Mouse (Mus musculus) kidney, embryonic 15.5 days (tissue): Measurements from ENCODE around the gene Mybpc2. TPM values are rescaled to one million over a fixed set of nuclear protein-coding genes. Genes with fewer than 3 reads are reported as not detected.

Experiments
- ATAC-seq: fragments of 200-750 bp; cut with Nextera tagmentation; replicated peaks from 2 replicates; pipeline ENCODE4 v1.8.0; 2017; ENCODE audit warnings: moderate TSS enrichment; ENCODE audit not compliant: low FRiP score
- H3K27ac ChIP-seq: fragments of 300-500 bp; sonication (generic); 2 replicates; pipeline ENCODE4 v1.5.1; 2015; ENCODE audit warnings: mild to moderate bottlenecking, inconsistent platforms
- H3K27me3 ChIP-seq: fragments of 300-500 bp; sonication (generic); 2 replicates; pipeline ENCODE4 v1.6.1; 2015; ENCODE audit warnings: inconsistent platforms
- H3K36me3 ChIP-seq: fragments of 300-500 bp; sonication (generic); 2 replicates; pipeline ENCODE4 v1.6.1; 2015; ENCODE audit warnings: inconsistent platforms
- H3K4me1 ChIP-seq: fragments of 300-500 bp; sonication (generic); 2 replicates; pipeline ENCODE4 v1.6.1; 2015; ENCODE audit warnings: inconsistent platforms
- H3K4me2 ChIP-seq: fragments of 300-500 bp; sonication (generic); 2 replicates; pipeline ENCODE4 v1.6.1; 2015; ENCODE audit warnings: moderate library complexity, mild to moderate bottlenecking, inconsistent platforms
- H3K4me3 ChIP-seq: fragments of 300-500 bp; sonication (generic); replicated peaks from 2 replicates; pipeline ENCODE4 v1.5.1; 2015; ENCODE audit warnings: mild to moderate bottlenecking, inconsistent platforms
- H3K9ac ChIP-seq: fragments of 300-500 bp; sonication (generic); 2 replicates; pipeline ENCODE4 v1.6.1; 2015; ENCODE audit warnings: mild to moderate bottlenecking, inconsistent platforms
- H3K9me3 ChIP-seq: fragments of 300-500 bp; sonication (generic); replicated peaks from 2 replicates; pipeline ENCODE4 v1.6.1; 2016; ENCODE audit warnings: inconsistent platforms
- WGBS: fragments of 180-500 bp; shearing (Covaris S2); methylation state at CpG from one replicate; pipeline ENCODE4 v1.1.7; 2015; ENCODE audit warnings: mixed read lengths; 5-methylcytosine and 5-hydroxymethylcytosine counted together
- polyA plus RNA-seq: library from polyadenylated mRNA; unstranded; fragments of >200 nt; fragmentation: Nextera tagmentation; extraction: Ambion mirVana; gene quantifications from 2 replicates; pipeline ENCODE4 v1.2.1, GENCODE M21; 2015

Mybpc2 gene
- polyA plus RNA-seq, 1 experiment from 2014 or later = 0.16 TPM

- Histone ChIP-seq H3K9ac (no peak overlapping the region), H3K4me2 (no peak overlapping the region), H3K4me3 (no peak overlapping the region), H3K27ac (no peak overlapping the region), H3K36me3 (0 out of 2 replicates have a peak, but pooled peaks cover 4% of the 10 kb centered on the region), H3K9me3 (no peaks in the 10 kb centered on the region), H3K4me1 (peaks cover 27% of the 10 kb centered on the region), H3K27me3 (peaks cover 44% of the 10 kb centered on the region)
- ATAC-seq = no peak
- 18% methylated on average over 1 of the region's 1 CpGs for WGBS
Measured at GRCm38 (mm10) chr7:44472558-44472885, 51.9 kb downstream of the Mybpc2 start.

- peaks cover 32% of the 10 kb centered on the region for H3K4me1 ChIP-seq
- H3K4me3 ChIP-seq = no peak overlapping the region
- no peaks in the 10 kb centered on the region for H3K9me3 ChIP-seq
- H3K27ac ChIP-seq = no peak overlapping the region
- ATAC-seq = no peak
- no peak overlapping the region for H3K4me2 ChIP-seq
- no peak overlapping the region for H3K9ac ChIP-seq
- 0 out of 2 replicates have a peak, but pooled peaks cover 4% of the 10 kb centered on the region for H3K36me3 ChIP-seq
- peaks cover 40% of the 10 kb centered on the region for H3K27me3 ChIP-seq
- 39% methylated on average over 6 of the region's 6 CpGs for WGBS
Measured at GRCm38 (mm10) chr7:44471880-44472557, 52.4 kb downstream of the Mybpc2 start.

GRCm38 (mm10) chr7:44470696-44471612, 53.5 kb downstream of the Mybpc2 start:
- peaks cover 34% of the 10 kb centered on the region for H3K4me1 ChIP-seq
- no peaks in the 10 kb centered on the region for H3K9me3 ChIP-seq
- WGBS = 81% methylated on average over 16 of the region's 16 CpGs
- H3K4me3 ChIP-seq = no peak overlapping the region
- ATAC-seq = no peak
- 0 out of 2 replicates have a peak, but pooled peaks cover 4% of the 10 kb centered on the region for H3K36me3 ChIP-seq
- H3K4me2 ChIP-seq = no peak overlapping the region
- H3K27me3 ChIP-seq = peaks cover 30% of the 10 kb centered on the region
- no peak overlapping the region for H3K9ac ChIP-seq
- H3K27ac ChIP-seq = no peak overlapping the region

GRCm38 (mm10) chr7:44469677-44470675, 54.5 kb downstream of the Mybpc2 start:
- no peak for ATAC-seq
- H3K36me3 ChIP-seq = 0 out of 2 replicates have a peak, but pooled peaks cover 4% of the 10 kb centered on the region
- H3K27me3 ChIP-seq = peaks cover 25% of the 10 kb centered on the region
- H3K4me2 ChIP-seq = no peak overlapping the region
- WGBS = 87% methylated on average over 16 of the region's 16 CpGs
- H3K4me1 ChIP-seq = peaks cover 34% of the 10 kb centered on the region
- no peak overlapping the region for H3K4me3 ChIP-seq
- no peak overlapping the region for H3K27ac ChIP-seq
- H3K9ac ChIP-seq = no peak overlapping the region
- no peaks in the 10 kb centered on the region for H3K9me3 ChIP-seq

- peak overlapping the region; percentile 63 for H3K4me3 ChIP-seq
- H3K27ac ChIP-seq = no peak overlapping the region
- H3K36me3 ChIP-seq = 0 out of 2 replicates have a peak, but pooled peaks cover 4% of the 10 kb centered on the region
- no peaks in the 10 kb centered on the region for H3K9me3 ChIP-seq
- peaks cover 29% of the 10 kb centered on the region for H3K4me1 ChIP-seq
- 76% methylated on average over 15 of the region's 15 CpGs for WGBS
- H3K4me2 ChIP-seq = peak overlapping the region; percentile 62
- peak overlapping the region; percentile 53 for H3K9ac ChIP-seq
- H3K27me3 ChIP-seq = peaks cover 26% of the 10 kb centered on the region
- no peak for ATAC-seq
Measured at GRCm38 (mm10) chr7:44468644-44469285, 55.7 kb downstream of the Mybpc2 start.

GRCm38 (mm10) chr7:44467811-44468411, 56.5 kb downstream of the Mybpc2 start, which contains the start of gene Josd2:
Josd2 (plus strand) TSS chr7:44467980.
- Histone ChIP-seq H3K27ac (peak within 1 kb of the TSS; percentile 52), H3K4me1 (peaks cover 30% of the 10 kb centered on the region), H3K36me3 (0 out of 2 replicates have a peak, but pooled peaks cover 4% of the 10 kb centered on the region), H3K9me3 (no peaks in the 10 kb centered on the region), H3K27me3 (peaks cover 29% of the 10 kb centered on the region), H3K4me3 (peak within 1 kb of the TSS; percentile 63), H3K4me2 (peak within 1 kb of the TSS; percentile 62), H3K9ac (peak within 1 kb of the TSS; percentile 53)
- ATAC-seq = peak; percentile 97
- under 1% methylated on average over 42 of the region's 42 CpGs for WGBS

- peak overlapping the region; percentile 62 for H3K4me2 ChIP-seq
- 85% methylated on average over 16 of the region's 16 CpGs for WGBS
- peaks cover 35% of the 10 kb centered on the region for H3K27me3 ChIP-seq
- H3K27ac ChIP-seq = no peak overlapping the region
- H3K4me3 ChIP-seq = peak overlapping the region; percentile 63
- no peak overlapping the region for H3K9ac ChIP-seq
- H3K36me3 ChIP-seq = 0 out of 2 replicates have a peak, but pooled peaks cover 4% of the 10 kb centered on the region
- no peaks in the 10 kb centered on the region for H3K9me3 ChIP-seq
- ATAC-seq = no peak
- H3K4me1 ChIP-seq = peaks cover 34% of the 10 kb centered on the region
Measured at GRCm38 (mm10) chr7:44466888-44467311, 57.6 kb downstream of the Mybpc2 start.

GRCm38 (mm10) chr7:44466006-44466887, 58.2 kb downstream of the Mybpc2 start:
- H3K27ac ChIP-seq = no peak overlapping the region
- ATAC-seq = no peak
- H3K4me3 ChIP-seq = no peak overlapping the region
- no peak overlapping the region for H3K4me2 ChIP-seq
- H3K36me3 ChIP-seq = 0 out of 2 replicates have a peak, but pooled peaks cover 4% of the 10 kb centered on the region
- no peak overlapping the region for H3K9ac ChIP-seq
- WGBS = 76% methylated on average over 10 of the region's 10 CpGs
- H3K4me1 ChIP-seq = peaks cover 34% of the 10 kb centered on the region
- peaks cover 42% of the 10 kb centered on the region for H3K27me3 ChIP-seq
- H3K9me3 ChIP-seq = no peaks in the 10 kb centered on the region

- Histone ChIP-seq H3K27ac (no peak within 1 kb of the TSS), H3K4me3 (no peak within 1 kb of the TSS), H3K4me1 (peaks cover 32% of the 10 kb centered on the region), H3K4me2 (no peak within 1 kb of the TSS), H3K36me3 (no peaks in the 10 kb centered on the region), H3K9ac (no peak within 1 kb of the TSS), H3K27me3 (peaks cover 53% of the 10 kb centered on the region), H3K9me3 (no peaks in the 10 kb centered on the region)
- ATAC-seq = no peak
- WGBS = 64% methylated on average over 2 of the region's 2 CpGs
Measured at GRCm38 (mm10) chr7:44465111-44465510, 59.3 kb downstream of the Mybpc2 start, which contains the start of gene Aspdh. Aspdh (plus strand) TSS chr7:44465391.

GRCm38 (mm10) chr7:44464511-44464910, 59.9 kb downstream of the Mybpc2 start:
- Histone ChIP-seq H3K4me2 (no peak overlapping the region), H3K4me3 (no peak overlapping the region), H3K9ac (no peak overlapping the region), H3K27me3 (peaks cover 59% of the 10 kb centered on the region), H3K27ac (no peak overlapping the region), H3K4me1 (peaks cover 32% of the 10 kb centered on the region), H3K36me3 (no peaks in the 10 kb centered on the region), H3K9me3 (no peaks in the 10 kb centered on the region)
- ATAC-seq = no peak
- 30% methylated on average over 4 of the region's 4 CpGs for WGBS
